Mouse (Mus musculus) brain, embryonic 14.5 days (tissue): ENCODE data around the gene Abca2.

Experiments
- CTCF ChIP-seq: fragments of 200-500 bp; IDR thresholded peaks from 2 replicates; pipeline ENCODE4 v1.5.1; 2012; ENCODE audit warnings: inconsistent platforms, mild to moderate bottlenecking, moderate library complexity, borderline replicate concordance; ENCODE audit not compliant: insufficient read depth, insufficient read length; ENCODE audit errors: extremely low read depth
- POLR2A ChIP-seq: fragments of 200-500 bp; IDR thresholded peaks from 2 replicates; pipeline ENCODE4 v1.6.1; 2012; ENCODE audit warnings: mild to moderate bottlenecking, inconsistent platforms, borderline replicate concordance; ENCODE audit not compliant: poor library complexity, insufficient read depth, insufficient read length, severe bottlenecking; ENCODE audit errors: extremely low read depth

DNA sequence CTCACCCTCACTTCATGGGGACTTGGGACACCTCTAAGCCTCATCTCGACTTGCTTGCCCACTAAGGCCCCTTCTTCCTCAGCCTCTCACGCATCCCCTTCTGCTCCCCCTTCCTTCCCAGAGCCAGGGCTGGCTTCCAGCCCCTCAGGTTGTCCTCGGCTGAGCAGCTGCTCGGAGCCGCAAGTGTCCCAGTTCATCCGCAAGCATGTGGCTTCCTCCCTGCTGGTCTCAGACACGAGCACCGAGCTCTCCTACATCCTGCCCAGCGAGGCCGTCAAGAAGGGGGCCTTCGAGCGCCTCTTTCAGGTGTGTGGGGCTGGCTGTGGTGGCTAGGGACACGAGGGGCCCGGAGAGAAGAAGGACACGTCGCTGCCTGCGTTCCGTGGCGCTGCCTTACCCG, 12.6 kb downstream of the Abca2 start:
- TF ChIP-seq POLR2A (no peak), CTCF (no peak)
